Mouse (Mus musculus) embryonic facial prominence, embryonic 10.5 days (tissue): ENCODE measurements around the gene Olfr986. TPM values are rescaled to one million over a fixed set of nuclear protein-coding genes. Genes with fewer than 3 reads are reported as not detected.

Experiments
- polyA plus RNA-seq: library from polyadenylated mRNA; unstranded; fragments of >200 nt; fragmentation: Nextera tagmentation; extraction: Ambion mirVana; gene quantifications from 2 replicates; pipeline ENCODE4 v1.2.1, GENCODE M21; 2016

The Olfr986 gene
- polyA plus RNA-seq, 1 experiment from 2014 or later = not detected

Other genes with a start within 250 kb of the Olfr986 start
- not detected in 2 replicates for gene Olfr974, start 243.4 kb upstream of the Olfr986 start, polyA plus RNA-seq
- gene Olfr975, start 228.9 kb upstream of the Olfr986 start, polyA plus RNA-seq = 0.05 TPM in 1 of 2 replicates, not detected in the other
- gene Olfr976, start 219.8 kb upstream of the Olfr986 start, polyA plus RNA-seq = not detected in 2 replicates
- gene Olfr978, start 188.8 kb upstream of the Olfr986 start, polyA plus RNA-seq = not detected in 2 replicates
- not detected in 2 replicates for gene Olfr979, start 177.5 kb upstream of the Olfr986 start, polyA plus RNA-seq
- gene Olfr980, start 171.3 kb upstream of the Olfr986 start, polyA plus RNA-seq = not detected in 2 replicates
- gene Olfr981, start 159.5 kb upstream of the Olfr986 start, polyA plus RNA-seq = not detected in 2 replicates
- gene Olfr982, start 107.1 kb upstream of the Olfr986 start, polyA plus RNA-seq = not detected in 2 replicates
- not detected in 2 replicates for gene Olfr983, start 87.3 kb upstream of the Olfr986 start, polyA plus RNA-seq
- gene Olfr984, start 66.7 kb upstream of the Olfr986 start, polyA plus RNA-seq = not detected in 2 replicates
- not detected in 2 replicates for gene Olfr985, start 50.7 kb upstream of the Olfr986 start, polyA plus RNA-seq
- not detected in 2 replicates for gene Tmem225, start 32.8 kb upstream of the Olfr986 start, polyA plus RNA-seq
- gene Zfp202, start 11.4 kb downstream of the Olfr986 start, polyA plus RNA-seq = 6.6 and 7.8 TPM in 2 replicates
- 2.2 and 2.7 TPM in 2 replicates for gene Scn3b, start 88.3 kb downstream of the Olfr986 start, polyA plus RNA-seq